Mouse (Mus musculus): ENCODE results near the gene Adal. TPM values are rescaled to one million over a fixed set of nuclear protein-coding genes. Genes with fewer than 3 reads are reported as not detected.
A peak's percentile ranks its signal among the peaks of the same experiment; 100 is the strongest.
"Not testable (repeated sequence)": the region's sequence is repeated elsewhere in the genome, so short reads cannot be mapped to it uniquely, and the experiment has no call there.

The Adal gene
- polyA plus RNA-seq (2015; fragmentation: Nextera tagmentation; extraction: Ambion mirVana), result 14.9 and 19.7 TPM in 2 replicates

DNA sequence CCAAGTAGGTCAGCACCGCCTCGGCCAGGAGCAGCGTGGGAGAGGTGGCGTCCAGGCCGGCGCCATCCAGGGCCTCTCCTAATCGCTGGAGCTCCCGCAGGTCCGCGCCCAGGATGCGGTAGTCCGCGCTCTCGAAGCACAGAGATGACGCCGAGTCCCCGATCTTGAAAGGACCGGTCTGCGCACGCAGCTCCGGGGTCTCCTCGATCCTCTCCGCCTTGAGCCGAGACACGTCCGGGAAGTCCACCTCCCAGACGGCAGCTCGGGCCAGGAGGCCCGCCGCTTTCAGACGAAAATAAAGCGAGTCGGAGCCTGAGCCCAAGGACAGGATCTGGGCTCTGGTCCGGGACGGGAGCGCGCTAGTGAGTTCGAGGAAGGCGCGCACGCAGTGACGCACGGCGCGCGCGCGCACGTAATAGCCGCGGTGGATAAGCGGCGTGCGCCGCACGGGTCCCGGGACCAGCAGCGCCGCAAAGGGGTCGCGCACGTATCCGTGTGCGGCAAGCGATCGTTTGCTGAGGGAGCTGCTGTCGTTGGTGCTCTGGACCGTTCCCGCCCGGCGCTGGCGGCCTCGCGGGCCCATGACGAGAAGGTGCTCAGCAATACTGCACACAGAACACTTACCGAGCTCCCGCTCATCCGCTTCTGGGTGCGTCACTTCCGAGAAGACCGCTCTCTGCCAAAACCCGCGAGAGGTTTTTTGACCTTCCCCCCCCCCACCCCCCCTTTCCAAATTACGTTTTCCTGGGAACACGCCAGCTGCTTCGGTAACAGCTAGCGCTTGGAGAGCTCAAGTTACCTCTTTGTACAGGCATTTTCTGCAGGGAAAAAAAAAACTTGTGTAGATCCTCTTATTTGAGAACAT is at the start of gene Adal, which contains the start of gene Lcmt2:
TSS of gene Adal (plus strand) at position 411 of the 865 bp plus-strand sequence.
TSS of gene Lcmt2 (minus strand) at position 636 of the 865 bp plus-strand sequence.
- peak; percentile 94 for ATAC-seq (replicated peaks; ENCODE audit: extremely low read depth, insufficient read depth, low FRiP score)
- under 1% methylated on average over 87 of the region's 87 CpGs for WGBS
- peak within 1 kb of the TSS; percentile 82 for H3K4me3 ChIP-seq (ENCODE audit: low read length)
- H3K4me2 ChIP-seq (ENCODE audit: low read depth, low read length), result peak within 1 kb of the TSS; percentile 94
- H3K4me1 ChIP-seq (ENCODE audit: control insufficient read depth, insufficient read depth, low read length), result peaks cover 23% of the 10 kb centered on the region
- no peaks in the 10 kb centered on the region for H3K27me3 ChIP-seq (ENCODE audit: control insufficient read depth, insufficient read depth, low read length)
- H3K27ac ChIP-seq (ENCODE audit: low read length), result peak within 1 kb of the TSS; percentile 99
- H3K9me3 ChIP-seq (replicated peaks; ENCODE audit: control insufficient read depth, low read length), result no peaks in the 10 kb centered on the region
- H3K36me3 ChIP-seq (ENCODE audit: control insufficient read depth, insufficient read depth), result peaks cover 15% of the 10 kb centered on the region
- H3K9ac ChIP-seq (ENCODE audit: low read length), result peak within 1 kb of the TSS; percentile 80

DNA sequence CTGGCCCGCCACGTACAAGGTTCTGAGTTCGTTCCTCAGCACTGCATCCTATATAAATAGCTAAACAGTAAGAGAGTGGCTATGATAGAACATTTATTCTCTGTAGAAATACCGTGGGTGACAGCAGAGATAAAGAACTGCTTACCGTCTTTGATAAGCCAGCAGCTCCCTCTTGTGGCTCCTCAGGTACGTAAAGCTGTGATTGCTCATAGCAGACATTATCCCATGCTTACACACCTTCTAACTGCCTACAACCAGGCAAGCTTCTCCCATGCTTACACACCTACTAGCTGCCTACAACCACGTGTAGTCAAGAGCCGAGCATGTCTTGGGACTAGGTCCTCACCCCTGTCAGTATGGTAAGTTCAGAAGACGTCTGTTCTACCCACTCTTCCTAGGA is 38.2 kb upstream of the Adal start:
- H3K9ac ChIP-seq (ENCODE audit: low read length), result no peak overlapping the region
- H3K4me3 ChIP-seq (ENCODE audit: low read length), result no peak overlapping the region
- H3K27me3 ChIP-seq (ENCODE audit: control insufficient read depth, insufficient read depth, low read length), result no peaks in the 10 kb centered on the region
- WGBS, result 17% methylated on average over 9 of the region's 9 CpGs
- peaks cover 2% of the 10 kb centered on the region; the same call in 1 of the 2 replicates for H3K4me1 ChIP-seq (ENCODE audit: control insufficient read depth, insufficient read depth, low read length)
- peak overlapping the region; percentile 15; the same call in 1 of the 2 replicates for H3K4me2 ChIP-seq (ENCODE audit: low read depth, low read length)
- no peaks in the 10 kb centered on the region for H3K9me3 ChIP-seq (replicated peaks; ENCODE audit: control insufficient read depth, low read length)
- no peaks in the 10 kb centered on the region for H3K36me3 ChIP-seq (ENCODE audit: control insufficient read depth, insufficient read depth)
- H3K27ac ChIP-seq (ENCODE audit: low read length), result no peak overlapping the region
- ATAC-seq (replicated peaks; ENCODE audit: extremely low read depth, insufficient read depth, low FRiP score), result no peak; the same call in 1 of the 2 replicates

DNA sequence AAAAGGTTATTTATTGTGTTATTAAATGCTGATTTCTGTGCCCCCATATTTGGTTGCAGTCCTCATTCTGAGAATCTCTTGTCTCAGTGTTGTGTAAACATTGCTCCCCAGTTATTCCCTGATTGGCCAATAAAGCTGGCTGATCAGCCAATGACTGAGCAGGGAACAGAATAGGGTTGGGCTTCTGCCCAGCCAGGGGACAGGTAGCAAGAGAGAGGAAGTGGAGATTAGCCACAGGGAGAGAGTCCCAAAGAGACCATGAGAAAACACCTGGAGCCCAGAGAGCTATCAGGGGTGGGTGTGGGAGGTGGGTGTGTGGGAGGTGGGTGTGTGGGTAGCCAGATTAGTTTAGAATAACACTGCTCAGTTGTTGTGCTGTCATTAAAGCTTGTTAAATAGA is 34.3 kb upstream of the Adal start:
- Histone ChIP-seq H3K4me2 (ENCODE audit: low read depth, low read length) (no peak overlapping the region), H3K27me3 (ENCODE audit: control insufficient read depth, insufficient read depth, low read length) (no peaks in the 10 kb centered on the region), H3K27ac (ENCODE audit: low read length) (no peak overlapping the region), H3K4me3 (ENCODE audit: low read length) (no peak overlapping the region), H3K4me1 (ENCODE audit: control insufficient read depth, insufficient read depth, low read length) (peaks cover 5% of the 10 kb centered on the region; the same call in 1 of the 2 replicates), H3K9me3 (replicated peaks; ENCODE audit: control insufficient read depth, low read length) (no peaks in the 10 kb centered on the region), H3K36me3 (ENCODE audit: control insufficient read depth, insufficient read depth) (no peaks in the 10 kb centered on the region), H3K9ac (ENCODE audit: low read length) (no peak overlapping the region)
- ATAC-seq (replicated peaks; ENCODE audit: extremely low read depth, insufficient read depth, low FRiP score), result no peak

- H3K9me3 ChIP-seq (replicated peaks; ENCODE audit: control insufficient read depth, low read length), result no peaks in the 10 kb centered on the region
- no peak for ATAC-seq (replicated peaks; ENCODE audit: extremely low read depth, insufficient read depth, low FRiP score)
- H3K4me3 ChIP-seq (ENCODE audit: low read length), result no peak within 1 kb of the TSS
- peaks cover 3% of the 10 kb centered on the region; the same call in 1 of the 2 replicates for H3K4me1 ChIP-seq (ENCODE audit: control insufficient read depth, insufficient read depth, low read length)
- 0 out of 2 replicates have a peak, but pooled peaks cover 4% of the 10 kb centered on the region for H3K27me3 ChIP-seq (ENCODE audit: control insufficient read depth, insufficient read depth, low read length)
- 84% methylated on average over 4 of the region's 4 CpGs for WGBS
- no peak within 1 kb of the TSS for H3K4me2 ChIP-seq (ENCODE audit: low read depth, low read length)
- no peak within 1 kb of the TSS for H3K9ac ChIP-seq (ENCODE audit: low read length)
- no peaks in the 10 kb centered on the region for H3K36me3 ChIP-seq (ENCODE audit: control insufficient read depth, insufficient read depth)
- no peak within 1 kb of the TSS for H3K27ac ChIP-seq (ENCODE audit: low read length)
Observed at GRCm38 (mm10) chr2:121109695-121110094, 30.5 kb upstream of the Adal start, which contains the start of gene Tgm7. TSS of gene Tgm7 (minus strand) at chr2:121109795.

- WGBS, result 91% methylated on average over 2 of the region's 2 CpGs
- Histone ChIP-seq H3K4me1 (ENCODE audit: control insufficient read depth, insufficient read depth, low read length) (no peaks in the 10 kb centered on the region; the same call in 1 of the 2 replicates), H3K4me3 (ENCODE audit: low read length) (no peak overlapping the region), H3K9ac (ENCODE audit: low read length) (no peak overlapping the region), H3K36me3 (ENCODE audit: control insufficient read depth, insufficient read depth) (no peaks in the 10 kb centered on the region), H3K9me3 (replicated peaks; ENCODE audit: control insufficient read depth, low read length) (no peaks in the 10 kb centered on the region), H3K27ac (ENCODE audit: low read length) (no peak overlapping the region), H3K4me2 (ENCODE audit: low read depth, low read length) (no peak overlapping the region), H3K27me3 (ENCODE audit: control insufficient read depth, insufficient read depth, low read length) (0 out of 2 replicates have a peak, but pooled peaks cover 4% of the 10 kb centered on the region)
- no peak for ATAC-seq (replicated peaks; ENCODE audit: extremely low read depth, insufficient read depth, low FRiP score)
Observed at GRCm38 (mm10) chr2:121115418-121115817, 24.8 kb upstream of the Adal start.

DNA sequence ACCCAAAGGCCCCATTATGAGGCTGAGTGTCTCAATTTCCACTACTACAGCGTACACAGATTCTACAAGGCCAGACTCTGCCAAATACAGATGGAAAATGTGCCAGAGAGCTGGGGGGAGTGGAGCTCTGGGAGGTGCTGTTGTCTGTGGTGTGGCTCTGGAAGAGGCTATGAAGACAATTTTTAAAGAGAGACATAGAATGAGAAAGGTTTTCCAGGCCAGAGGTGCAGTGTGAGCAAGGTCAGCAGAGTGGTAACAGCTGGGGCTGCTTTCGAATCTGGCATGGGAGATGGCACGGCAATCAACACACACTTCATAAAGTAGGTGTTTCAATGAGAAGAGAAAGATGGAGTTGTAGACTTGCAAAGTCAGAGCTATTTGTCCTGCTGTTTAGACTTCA is 21.0 kb upstream of the Adal start:
- H3K4me1 ChIP-seq (ENCODE audit: control insufficient read depth, insufficient read depth, low read length), result no peaks in the 10 kb centered on the region
- ATAC-seq (replicated peaks; ENCODE audit: extremely low read depth, insufficient read depth, low FRiP score), result no peak
- no peak overlapping the region for H3K4me3 ChIP-seq (ENCODE audit: low read length)
- H3K9ac ChIP-seq (ENCODE audit: low read length), result no peak overlapping the region
- H3K27ac ChIP-seq (ENCODE audit: low read length), result no peak overlapping the region
- WGBS, result 74% methylated on average over 3 of the region's 3 CpGs
- H3K9me3 ChIP-seq (replicated peaks; ENCODE audit: control insufficient read depth, low read length), result no peaks in the 10 kb centered on the region
- no peak overlapping the region for H3K4me2 ChIP-seq (ENCODE audit: low read depth, low read length)
- H3K36me3 ChIP-seq (ENCODE audit: control insufficient read depth, insufficient read depth), result no peaks in the 10 kb centered on the region
- no peaks in the 10 kb centered on the region for H3K27me3 ChIP-seq (ENCODE audit: control insufficient read depth, insufficient read depth, low read length)

- not testable (repeated sequence) for H3K4me3 ChIP-seq (ENCODE audit: low read length); H3K4me1 ChIP-seq (ENCODE audit: control insufficient read depth, insufficient read depth, low read length); H3K9me3 ChIP-seq (replicated peaks; ENCODE audit: control insufficient read depth, low read length); H3K27ac ChIP-seq (ENCODE audit: low read length); H3K4me2 ChIP-seq (ENCODE audit: low read depth, low read length); H3K36me3 ChIP-seq (ENCODE audit: control insufficient read depth, insufficient read depth); H3K27me3 ChIP-seq (ENCODE audit: control insufficient read depth, insufficient read depth, low read length); H3K9ac ChIP-seq (ENCODE audit: low read length); ATAC-seq (replicated peaks; ENCODE audit: extremely low read depth, insufficient read depth, low FRiP score)
- 76% methylated on average over 5 of the region's 5 CpGs for WGBS
Observed at GRCm38 (mm10) chr2:121126302-121126701, 13.9 kb upstream of the Adal start.

- no peak overlapping the region for H3K9ac ChIP-seq (ENCODE audit: low read length)
- 74% methylated on average over 1 of the region's 1 CpGs for whole genome bisulfite sequencing
Observed at GRCm38 (mm10) chr2:121127536-121127935, 12.7 kb upstream of the Adal start.

More at GRCm38 (mm10) chr2:121127536-121127935, 12.7 kb upstream of the Adal start:
- no peaks in the 10 kb centered on the region for H3K4me1 ChIP-seq (ENCODE audit: control insufficient read depth, insufficient read depth, low read length)
- H3K27me3 ChIP-seq (ENCODE audit: control insufficient read depth, insufficient read depth, low read length), result no peaks in the 10 kb centered on the region
- H3K9me3 ChIP-seq (replicated peaks; ENCODE audit: control insufficient read depth, low read length), result no peaks in the 10 kb centered on the region
- H3K4me2 ChIP-seq (ENCODE audit: low read depth, low read length), result no peak overlapping the region
- H3K36me3 ChIP-seq (ENCODE audit: control insufficient read depth, insufficient read depth), result no peaks in the 10 kb centered on the region
- no peak for ATAC-seq (replicated peaks; ENCODE audit: extremely low read depth, insufficient read depth, low FRiP score)
- no peak overlapping the region for H3K27ac ChIP-seq (ENCODE audit: low read length)
- H3K4me3 ChIP-seq (ENCODE audit: low read length), result no peak overlapping the region
